11 mouse cellular contexts compared by ENCODE assay signal in the genomic region with DNA sequence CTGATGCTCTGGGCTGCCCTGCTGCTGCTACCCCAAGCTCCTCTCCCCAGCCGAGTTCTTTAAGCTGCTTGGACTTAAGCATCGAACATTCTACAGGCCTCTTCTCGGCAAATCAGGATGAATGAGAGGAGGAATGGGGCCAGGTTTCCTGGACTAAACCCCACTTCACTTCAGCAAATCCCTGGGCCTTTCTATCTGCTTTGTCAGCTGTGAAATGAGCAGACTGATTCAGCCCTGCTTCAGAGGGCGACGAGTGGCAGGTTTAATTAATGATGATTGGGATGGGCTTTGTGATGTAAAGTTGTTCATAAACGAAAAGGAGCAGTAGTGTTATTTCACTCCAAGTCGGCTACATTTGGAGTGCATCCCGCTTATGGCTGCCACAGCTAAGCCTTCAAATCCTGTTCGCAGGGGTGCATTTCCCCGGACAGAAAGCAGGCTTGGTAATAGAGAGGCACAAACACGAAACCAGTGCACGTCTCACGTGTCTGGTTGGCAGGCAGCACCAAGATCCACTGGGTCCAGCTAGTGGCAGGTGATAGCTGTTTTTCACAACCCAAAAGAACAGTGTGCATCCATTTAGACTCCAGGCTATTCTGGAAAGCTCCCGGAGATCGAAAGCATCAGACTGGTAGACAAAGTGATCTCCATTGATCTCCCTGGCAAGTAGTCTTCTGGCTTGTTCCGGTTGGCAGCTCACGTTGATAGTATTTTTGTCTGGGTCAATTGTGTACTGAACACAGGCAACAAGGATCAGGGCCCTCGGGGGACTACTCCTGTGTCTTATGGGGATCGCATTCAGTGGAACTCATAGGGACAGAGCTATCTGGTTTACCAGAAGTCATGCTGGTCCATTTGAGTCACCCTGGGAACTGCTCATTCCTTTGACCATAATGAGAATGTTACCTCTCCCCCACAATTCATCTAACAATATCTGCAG. TPM values are rescaled to one million over a fixed set of nuclear protein-coding genes. Genes with fewer than 3 reads are reported as not detected.
DNase-seq lines count a peak whose midpoint lies in the region; ATAC-seq and TF ChIP-seq lines count a peak whose summit lies in the region.
"Had no signal": no experiment of that assay in that cellular context is flagged by ENCODE, and none has a peak within 500 bp of the region (broad histone marks: within the 10 kb centered on the region; RNA-seq: fewer than 3 reads in every experiment).

No protein-coding gene starts in this region.

- no peaks in the 10 kb centered on the region for H3K79me2 ChIP-seq in heart, adult 2 months (replicated peaks; ENCODE audit: control insufficient read depth, insufficient read depth, low read length)

- peak; percentile 10 for DNase-seq in embryonic facial prominence, embryonic 11.5 days (ENCODE audit: low spot score)
- DNase-seq in embryonic facial prominence, embryonic 10.5 days (ENCODE audit: low spot score), result no peak
- DNase-seq in embryo, embryonic 11 days, result peak; percentile 31
- peak; percentile 75 for DNase-seq in midbrain, postnatal 0 days (ENCODE audit: low spot score)
- no peak for DNase-seq in adrenal gland, postnatal 25 days
- DNase-seq in heart, adult 2 months, result no peak
- DNase-seq in ovary, postnatal 36 days (ENCODE audit: low spot score), result no peak
- DNase-seq: cerebellum, adult 11 months had no signal

- TF ChIP-seq POLR2A in heart, adult 2 months (IDR thresholded peaks at IDR 0.05; ENCODE audit: insufficient read depth, low read depth, low read length), result no peak

- H3K9ac ChIP-seq in embryonic facial prominence, embryonic 11.5 days (replicated peaks; ENCODE audit: low read length), result no peak overlapping the region
- H3K9ac ChIP-seq in hindbrain, embryonic 12.5 days, result no peak overlapping the region
- H3K9ac ChIP-seq in midbrain, postnatal 0 days (replicated peaks; ENCODE audit: low read length, poor library complexity, severe bottlenecking), result no peak overlapping the region
- no peak overlapping the region for H3K9ac ChIP-seq in heart, adult 2 months (ENCODE audit: low read depth, low read length)

- H3K4me3 ChIP-seq in embryonic facial prominence, embryonic 11.5 days (ENCODE audit: low read depth, low read length), result no peak overlapping the region
- no peak overlapping the region for H3K4me3 ChIP-seq in embryonic facial prominence, embryonic 10.5 days
- H3K4me3 ChIP-seq in hindbrain, embryonic 12.5 days, result no peak overlapping the region
- no peak overlapping the region for H3K4me3 ChIP-seq in midbrain, postnatal 0 days (ENCODE audit: low read depth, low read length)
- no peak overlapping the region for H3K4me3 ChIP-seq in heart, adult 2 months

- no peak for TF ChIP-seq EP300 in heart, adult 2 months (IDR thresholded peaks at IDR 0.05; ENCODE audit: insufficient read depth, low read depth, low read length)

- intact Hi-C loops in heart, adult 2 months (cut with DNase I), result no loop called here

- no peak for ATAC-seq in embryonic facial prominence, embryonic 11.5 days (replicated peaks; ENCODE audit: insufficient number of reproducible peaks, low FRiP score, low TSS enrichment, low read depth)
- ATAC-seq in hindbrain, embryonic 12.5 days (ENCODE audit: low FRiP score), result peak; percentile 41; the same call in 1 of the 2 replicates
- peak; percentile 38; the same call in 1 of the 2 replicates for ATAC-seq in midbrain, postnatal 0 days (ENCODE audit: low FRiP score)
- ATAC-seq: intestine, embryonic 16.5 days; lung, postnatal 0 days had no signal

- no peaks in the 10 kb centered on the region for H3K27me3 ChIP-seq in embryonic facial prominence, embryonic 11.5 days (ENCODE audit: control insufficient read depth, insufficient read depth, low read length)
- no peaks in the 10 kb centered on the region for H3K27me3 ChIP-seq in embryonic facial prominence, embryonic 10.5 days (replicated peaks; ENCODE audit: low read depth, poor library complexity, severe bottlenecking)
- no peaks in the 10 kb centered on the region for H3K27me3 ChIP-seq in hindbrain, embryonic 12.5 days
- H3K27me3 ChIP-seq in midbrain, postnatal 0 days (ENCODE audit: insufficient read depth, low read length), result no peaks in the 10 kb centered on the region
- no peaks in the 10 kb centered on the region for H3K27me3 ChIP-seq in heart, adult 2 months (ENCODE audit: control insufficient read depth, insufficient read depth, low read length)

- no peak overlapping the region for H3K27ac ChIP-seq in embryonic facial prominence, embryonic 11.5 days (replicated peaks; ENCODE audit: low read depth, low read length)
- no peak overlapping the region for H3K27ac ChIP-seq in embryonic facial prominence, embryonic 10.5 days (replicated peaks)
- peak overlapping the region; percentile 67 for H3K27ac ChIP-seq in hindbrain, embryonic 12.5 days
- peak overlapping the region; percentile 49; the same call in 1 of the 2 replicates for H3K27ac ChIP-seq in midbrain, postnatal 0 days (ENCODE audit: low read depth, low read length)
- no peak overlapping the region for H3K27ac ChIP-seq in heart, adult 2 months

- H3K4me2 ChIP-seq in embryonic facial prominence, embryonic 11.5 days (ENCODE audit: low read depth, low read length), result no peak overlapping the region
- peak overlapping the region; percentile 24 for H3K4me2 ChIP-seq in hindbrain, embryonic 12.5 days (replicated peaks)
- H3K4me2 ChIP-seq in midbrain, postnatal 0 days (ENCODE audit: low read depth, low read length, poor library complexity, severe bottlenecking), result no peak overlapping the region

- no peaks in the 10 kb centered on the region for H3K9me3 ChIP-seq in embryonic facial prominence, embryonic 11.5 days (replicated peaks; ENCODE audit: control insufficient read depth, low read length)
- H3K9me3 ChIP-seq in embryonic facial prominence, embryonic 10.5 days, result no peaks in the 10 kb centered on the region
- no peaks in the 10 kb centered on the region for H3K9me3 ChIP-seq in hindbrain, embryonic 12.5 days (replicated peaks)
- no peaks in the 10 kb centered on the region for H3K9me3 ChIP-seq in midbrain, postnatal 0 days (ENCODE audit: low read length)

- WGBS in embryonic facial prominence, embryonic 11.5 days, result 64% methylated on average over 19 of the region's 19 CpGs
- 67% methylated on average over 19 of the region's 19 CpGs for WGBS in embryonic facial prominence, embryonic 10.5 days
- 38% methylated on average over 19 of the region's 19 CpGs for WGBS in hindbrain, embryonic 12.5 days
- 21% methylated on average over 19 of the region's 19 CpGs for WGBS in midbrain, postnatal 0 days
- 78% methylated on average over 19 of the region's 19 CpGs for WGBS in heart, adult 2 months

- TF ChIP-seq CTCF in midbrain, postnatal 0 days (IDR thresholded peaks at IDR 0.05), result no peak
- no peak for TF ChIP-seq CTCF in heart, adult 2 months (IDR thresholded peaks at IDR 0.05)

- no peaks in the 10 kb centered on the region for H3K36me3 ChIP-seq in embryonic facial prominence, embryonic 11.5 days (replicated peaks; ENCODE audit: control insufficient read depth, insufficient read depth, low read depth, low read length)
- no peaks in the 10 kb centered on the region for H3K36me3 ChIP-seq in embryonic facial prominence, embryonic 10.5 days (replicated peaks)
- no peaks in the 10 kb centered on the region for H3K36me3 ChIP-seq in hindbrain, embryonic 12.5 days
- H3K36me3 ChIP-seq in midbrain, postnatal 0 days (ENCODE audit: insufficient read depth, low read length), result no peaks in the 10 kb centered on the region
- no peaks in the 10 kb centered on the region for H3K36me3 ChIP-seq in heart, adult 2 months (ENCODE audit: control insufficient read depth, insufficient read depth, low read length)

- no peaks in the 10 kb centered on the region for H3K4me1 ChIP-seq in embryonic facial prominence, embryonic 11.5 days (ENCODE audit: control insufficient read depth, insufficient read depth, low read length)
- H3K4me1 ChIP-seq in embryonic facial prominence, embryonic 10.5 days, result peaks cover 15% of the 10 kb centered on the region
- 0 out of 2 replicates have a peak, but pooled peaks cover 11% of the 10 kb centered on the region for H3K4me1 ChIP-seq in hindbrain, embryonic 12.5 days
- no peaks in the 10 kb centered on the region for H3K4me1 ChIP-seq in midbrain, postnatal 0 days (ENCODE audit: insufficient read depth, low read length)
- no peaks in the 10 kb centered on the region; the same call in 1 of the 2 replicates for H3K4me1 ChIP-seq in heart, adult 2 months (ENCODE audit: control insufficient read depth, insufficient read depth, low read length)

RNA-seq across cellular contexts. Expression of gene Rps27l, which starts 11.7 kb away (rescaled TPM):
- polyA plus RNA-seq in embryonic facial prominence, embryonic 11.5 days (2014; fragmentation: Nextera tagmentation; extraction: Ambion mirVana), result 703 and 709 TPM in 2 replicates
- 777 and 806 TPM in 2 replicates for polyA plus RNA-seq in embryonic facial prominence, embryonic 10.5 days (2016; fragmentation: Nextera tagmentation; extraction: Ambion mirVana)
- 448 and 466 TPM in 2 replicates for polyA plus RNA-seq in hindbrain, embryonic 12.5 days (2016; fragmentation: Nextera tagmentation; extraction: Ambion mirVana)
- total RNA-seq in midbrain, postnatal 0 days (2014; rRNA removed), result 45.8 and 51.7 TPM in 2 replicates
- polyA plus RNA-seq in midbrain, postnatal 0 days (2015; fragmentation: Nextera tagmentation; extraction: Ambion mirVana), result 160 and 168 TPM in 2 replicates
- 254 and 278 TPM in 2 replicates for total RNA-seq in adrenal gland, postnatal 25 days (2021)
- 100 to 1,000 TPM; 157 to 180 TPM for total RNA-seq in heart, adult 2 months (2021)
- 53.5 and 79.3 TPM in 2 replicates for polyA plus RNA-seq in heart, adult 2 months (2012; rRNA removed)

RNA-seq across cellular contexts. Expression of gene Rab8b, which starts 14.7 kb away (rescaled TPM):
- polyA plus RNA-seq in embryonic facial prominence, embryonic 11.5 days (2014; fragmentation: Nextera tagmentation; extraction: Ambion mirVana), result 17.9 and 18.8 TPM in 2 replicates
- 21.4 and 23.9 TPM in 2 replicates for polyA plus RNA-seq in embryonic facial prominence, embryonic 10.5 days (2016; fragmentation: Nextera tagmentation; extraction: Ambion mirVana)
- 33.9 and 39.6 TPM in 2 replicates for polyA plus RNA-seq in hindbrain, embryonic 12.5 days (2016; fragmentation: Nextera tagmentation; extraction: Ambion mirVana)
- 26.0 and 29.6 TPM in 2 replicates for total RNA-seq in midbrain, postnatal 0 days (2014; rRNA removed)
- polyA plus RNA-seq in midbrain, postnatal 0 days (2015; fragmentation: Nextera tagmentation; extraction: Ambion mirVana), result 15.2 and 18.2 TPM in 2 replicates
- 14.5 and 17.2 TPM in 2 replicates for total RNA-seq in adrenal gland, postnatal 25 days (2021)
- 1 to 10 TPM; 8.5 to 9.8 TPM for total RNA-seq in heart, adult 2 months (2021)
- 5.5 and 10.0 TPM in 2 replicates for polyA plus RNA-seq in heart, adult 2 months (2012; rRNA removed)

RNA-seq across cellular contexts. Expression of gene Lactb, which starts 41.1 kb away (rescaled TPM):
- polyA plus RNA-seq in embryonic facial prominence, embryonic 11.5 days (2014; fragmentation: Nextera tagmentation; extraction: Ambion mirVana), result 10.2 and 11.3 TPM in 2 replicates
- polyA plus RNA-seq in embryonic facial prominence, embryonic 10.5 days (2016; fragmentation: Nextera tagmentation; extraction: Ambion mirVana), result 9.0 and 9.8 TPM in 2 replicates
- polyA plus RNA-seq in hindbrain, embryonic 12.5 days (2016; fragmentation: Nextera tagmentation; extraction: Ambion mirVana), result 10.3 and 11.8 TPM in 2 replicates
- total RNA-seq in midbrain, postnatal 0 days (2014; rRNA removed), result 18.6 and 18.8 TPM in 2 replicates
- polyA plus RNA-seq in midbrain, postnatal 0 days (2015; fragmentation: Nextera tagmentation; extraction: Ambion mirVana), result 9.6 and 12.9 TPM in 2 replicates
- total RNA-seq in adrenal gland, postnatal 25 days (2021), result 16.6 and 18.5 TPM in 2 replicates
- 10 to 100 TPM; 20.4 to 20.6 TPM for total RNA-seq in heart, adult 2 months (2021)
- 6.8 and 10.8 TPM in 2 replicates for polyA plus RNA-seq in heart, adult 2 months (2012; rRNA removed)

Comparison
In these comparisons a context has a peak if more than half of its experiments do, and no peak if none do; other contexts are left out.
1. DNase-seq: peak in embryonic facial prominence, embryonic 11.5 days (single experiment), embryo, embryonic 11 days (single experiment) and midbrain, postnatal 0 days (single experiment); none in embryonic facial prominence, embryonic 10.5 days (single experiment), adrenal gland, postnatal 25 days (single experiment), heart, adult 2 months (0 of 2) and ovary, postnatal 36 days (single experiment).
2. H3K27ac ChIP-seq: peak in hindbrain, embryonic 12.5 days (single experiment) and midbrain, postnatal 0 days (single experiment); none in embryonic facial prominence, embryonic 11.5 days (single experiment), embryonic facial prominence, embryonic 10.5 days (single experiment) and heart, adult 2 months (single experiment).